Mouse (Mus musculus): ENCODE data around the gene Crtc3. TPM values are rescaled to one million over a fixed set of nuclear protein-coding genes. Genes with fewer than 3 reads are reported as not detected.

Gene Crtc3
- polyA plus RNA-seq, 1 experiment from 2014 or later: 22.6 TPM

DNA sequence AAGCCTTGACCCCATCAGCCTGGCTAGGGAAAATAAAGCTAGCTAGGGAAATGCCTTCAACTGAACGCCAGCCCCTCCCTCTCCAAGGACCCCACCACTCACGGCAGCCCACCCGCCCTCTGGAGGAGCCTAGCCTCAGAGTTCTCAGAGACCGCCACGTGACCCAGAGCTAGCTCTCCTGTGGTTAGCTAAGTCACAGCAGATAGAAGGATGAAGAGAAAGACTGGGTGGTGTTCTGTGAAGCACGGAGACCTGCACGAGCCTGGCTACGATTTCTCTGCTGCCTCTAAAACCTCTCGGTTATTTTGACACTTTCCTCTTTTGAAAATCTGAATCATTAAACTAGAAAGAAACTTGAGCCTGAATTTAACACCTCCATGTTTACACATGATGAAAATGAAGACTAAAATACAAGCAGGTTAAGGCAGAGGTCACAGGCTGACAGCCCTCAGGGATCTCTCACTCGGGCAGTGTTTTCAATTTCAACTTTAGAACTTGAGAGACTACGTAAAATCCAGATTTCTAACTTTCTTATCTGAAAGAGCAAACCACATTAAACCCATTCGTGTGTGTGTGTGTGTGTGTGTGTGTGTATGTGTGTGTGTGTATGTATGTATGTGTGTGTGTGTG lies 8.3 kb downstream of the Crtc3 start:
- H3K27ac ChIP-seq: no peak overlapping the region
- H3K36me3 ChIP-seq: no peaks in the 10 kb centered on the region
- no peaks in the 10 kb centered on the region for H3K27me3 ChIP-seq (replicated peaks)
- H3K9ac ChIP-seq: no peak overlapping the region
- no peak overlapping the region for H3K4me2 ChIP-seq
- H3K9me3 ChIP-seq: no peaks in the 10 kb centered on the region
- WGBS: 17% methylated on average over 12 of the region's 12 CpGs
- peak; percentile 9; the same call in 1 of the 2 replicates for ATAC-seq (ENCODE audit: insufficient read depth, low FRiP score, low read depth)
- no peak overlapping the region for H3K4me3 ChIP-seq (replicated peaks)
- peaks cover 13% of the 10 kb centered on the region; the same call in 1 of the 2 replicates for H3K4me1 ChIP-seq

DNA sequence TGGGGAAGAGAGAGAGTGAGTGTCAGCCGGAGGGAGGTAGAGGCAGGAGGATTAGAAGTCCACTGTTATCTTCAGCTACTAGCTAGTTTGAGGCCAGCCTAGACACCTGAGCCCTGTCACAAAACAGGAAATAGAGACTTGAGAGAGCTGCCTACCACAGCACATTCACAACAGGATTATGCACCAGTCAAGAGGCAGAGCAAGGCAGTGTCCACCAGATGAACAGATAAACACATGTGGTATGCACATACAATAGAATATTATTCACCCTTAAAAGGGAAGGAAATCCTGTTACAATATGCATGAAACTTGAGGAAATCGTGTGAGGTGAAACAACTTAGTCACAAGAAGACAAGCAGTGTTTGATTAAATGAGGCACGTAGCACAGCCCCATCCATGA lies 16.4 kb downstream of the Crtc3 start:
- ATAC-seq (ENCODE audit: insufficient read depth, low FRiP score, low read depth): no peak
- H3K4me1 ChIP-seq: peaks cover 10% of the 10 kb centered on the region
- no peak overlapping the region for H3K9ac ChIP-seq
- H3K9me3 ChIP-seq: no peaks in the 10 kb centered on the region
- H3K4me2 ChIP-seq: no peak overlapping the region
- H3K27me3 ChIP-seq (replicated peaks): no peaks in the 10 kb centered on the region
- H3K36me3 ChIP-seq: no peaks in the 10 kb centered on the region
- 70% methylated on average over 3 of the region's 3 CpGs for WGBS
- no peak overlapping the region for H3K27ac ChIP-seq
- H3K4me3 ChIP-seq (replicated peaks): no peak overlapping the region

GRCm38 (mm10) chr7:80670889-80671288 lies 17.8 kb downstream of the Crtc3 start:
- WGBS: 77% methylated on average over 6 of the region's 6 CpGs
- no peak overlapping the region for H3K4me3 ChIP-seq (replicated peaks)
- H3K36me3 ChIP-seq: no peaks in the 10 kb centered on the region
- no peak overlapping the region for H3K27ac ChIP-seq
- no peak for ATAC-seq (ENCODE audit: insufficient read depth, low FRiP score, low read depth)
- peaks cover 17% of the 10 kb centered on the region for H3K4me1 ChIP-seq
- no peak overlapping the region for H3K9ac ChIP-seq
- H3K9me3 ChIP-seq: no peaks in the 10 kb centered on the region
- H3K4me2 ChIP-seq: no peak overlapping the region
- no peaks in the 10 kb centered on the region for H3K27me3 ChIP-seq (replicated peaks)

DNA sequence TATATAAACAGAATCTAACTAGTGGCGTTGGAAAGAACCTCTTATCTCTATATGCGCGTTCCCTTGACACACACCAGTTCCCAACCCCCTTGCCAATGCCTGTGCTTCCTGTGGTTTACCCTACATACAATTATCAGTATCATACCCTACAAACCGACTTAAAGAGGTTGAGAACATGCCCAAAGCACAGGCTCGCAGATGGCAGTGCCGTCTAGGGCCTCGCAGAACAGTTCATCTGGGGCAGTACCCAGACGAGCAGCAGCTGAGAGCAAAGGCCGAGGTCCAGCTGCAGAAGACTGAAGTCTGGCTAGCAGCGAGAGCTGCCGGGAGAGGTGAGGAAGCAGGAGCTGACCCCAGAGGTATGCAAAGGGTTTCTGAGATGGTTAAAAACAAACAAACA lies 21.5 kb downstream of the Crtc3 start:
- ATAC-seq (ENCODE audit: insufficient read depth, low FRiP score, low read depth): peak; percentile 37; the same call in 1 of the 2 replicates
- Histone ChIP-seq H3K4me1 (peaks cover 20% of the 10 kb centered on the region), H3K27me3 (replicated peaks) (no peaks in the 10 kb centered on the region), H3K4me2 (0 out of 2 replicates have a peak overlapping the region, but pooled peaks have one; percentile 10), H3K9ac (no peak overlapping the region), H3K36me3 (no peaks in the 10 kb centered on the region), H3K9me3 (no peaks in the 10 kb centered on the region), H3K27ac (peak overlapping the region; percentile 58), H3K4me3 (replicated peaks) (no peak overlapping the region)
- WGBS: 23% methylated on average over 11 of the region's 11 CpGs

DNA sequence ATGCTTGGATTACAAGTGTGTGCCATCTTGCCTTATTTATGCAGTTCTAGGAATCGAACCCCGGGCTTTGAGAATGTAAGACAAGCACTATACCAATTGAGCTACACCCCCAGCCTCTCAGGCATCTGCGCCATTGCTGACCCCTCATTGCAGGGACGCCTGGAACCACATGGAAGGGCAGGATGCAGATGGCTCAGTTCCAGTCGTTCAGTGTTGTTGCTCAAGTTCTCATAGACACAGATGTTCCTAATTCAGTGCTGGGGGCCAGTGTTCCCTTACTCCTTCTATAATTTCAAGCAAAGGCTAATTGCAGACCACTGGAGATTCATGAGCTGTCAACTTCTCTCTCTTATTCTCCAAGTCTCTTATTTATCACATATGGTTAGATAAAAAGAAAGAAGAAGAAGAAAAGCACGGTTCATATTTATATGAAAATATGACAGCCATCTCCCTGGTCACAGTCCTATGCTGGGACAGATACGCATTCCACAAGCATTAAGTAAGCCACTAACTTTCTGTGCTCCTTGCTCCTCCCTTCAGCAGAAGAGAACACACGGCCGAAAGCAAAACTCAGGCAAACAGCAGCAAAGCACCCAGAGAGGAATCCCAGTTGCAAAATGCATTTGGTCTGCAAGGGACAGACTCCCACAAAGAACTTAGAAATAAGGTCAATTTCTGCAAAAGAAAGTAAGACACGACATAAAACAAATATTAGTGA lies 22.3 kb downstream of the Crtc3 start:
- 0 out of 2 replicates have a peak, but pooled peaks have one; percentile 25 for ATAC-seq (ENCODE audit: insufficient read depth, low FRiP score, low read depth)
- 34% methylated on average over 10 of the region's 10 CpGs for WGBS
- H3K4me2 ChIP-seq: no peak overlapping the region; the same call in 1 of the 2 replicates
- peaks cover 20% of the 10 kb centered on the region for H3K4me1 ChIP-seq
- no peaks in the 10 kb centered on the region for H3K36me3 ChIP-seq
- H3K27me3 ChIP-seq (replicated peaks): no peaks in the 10 kb centered on the region
- no peak overlapping the region for H3K9ac ChIP-seq
- H3K4me3 ChIP-seq (replicated peaks): no peak overlapping the region
- H3K9me3 ChIP-seq: no peaks in the 10 kb centered on the region
- peak overlapping the region; percentile 58 for H3K27ac ChIP-seq

DNA sequence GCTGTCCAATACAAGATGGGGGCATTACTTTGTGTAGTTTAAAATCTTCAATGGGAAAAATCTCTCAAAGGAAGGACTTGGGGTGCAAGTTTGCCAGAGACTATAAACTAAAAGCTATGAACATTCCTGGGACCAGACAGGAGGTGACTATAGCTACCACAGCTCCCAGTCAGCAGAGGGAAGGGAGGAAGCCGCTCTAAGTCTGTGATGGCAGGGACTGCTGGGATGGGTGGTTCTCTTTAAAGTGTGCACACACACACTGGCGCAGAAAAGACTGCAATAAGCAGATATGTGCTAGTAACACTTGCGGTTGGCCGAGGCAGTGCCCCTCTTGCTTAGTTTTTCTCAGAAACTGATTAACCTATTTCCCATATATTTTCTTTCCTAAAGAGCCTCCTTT lies 27.6 kb downstream of the Crtc3 start:
- whole genome bisulfite sequencing: 89% methylated on average over 4 of the region's 4 CpGs
- H3K27ac ChIP-seq: no peak overlapping the region
- no peak overlapping the region for H3K9ac ChIP-seq
- no peak for ATAC-seq (ENCODE audit: insufficient read depth, low FRiP score, low read depth)
- H3K4me1 ChIP-seq: peaks cover 21% of the 10 kb centered on the region
- H3K36me3 ChIP-seq: no peaks in the 10 kb centered on the region
- H3K9me3 ChIP-seq: no peaks in the 10 kb centered on the region
- H3K4me2 ChIP-seq: no peak overlapping the region
- H3K27me3 ChIP-seq (replicated peaks): no peaks in the 10 kb centered on the region
- no peak overlapping the region for H3K4me3 ChIP-seq (replicated peaks)

DNA sequence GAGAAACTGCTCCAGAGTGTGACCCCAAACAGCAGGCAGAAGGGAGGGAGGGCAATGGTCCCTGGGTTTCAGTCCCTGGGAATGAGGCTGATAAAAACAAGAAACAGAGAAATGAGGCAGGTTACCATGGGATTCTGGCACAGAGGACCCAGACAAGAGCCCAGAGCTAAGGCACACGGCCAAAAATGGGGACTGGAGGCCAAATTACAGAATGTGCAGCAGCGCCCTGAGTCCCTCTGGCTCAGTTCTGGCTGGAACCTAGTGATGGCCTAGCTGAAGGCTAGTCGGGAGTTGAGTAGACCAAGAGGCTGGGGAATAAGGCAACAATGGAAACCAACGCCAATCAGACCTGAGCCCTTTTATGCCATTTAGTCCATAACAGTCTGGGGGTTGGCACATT lies 28.1 kb downstream of the Crtc3 start:
- ATAC-seq (ENCODE audit: insufficient read depth, low FRiP score, low read depth): no peak
- Histone ChIP-seq H3K27me3 (replicated peaks) (no peaks in the 10 kb centered on the region), H3K36me3 (no peaks in the 10 kb centered on the region), H3K4me1 (peaks cover 24% of the 10 kb centered on the region), H3K4me2 (no peak overlapping the region), H3K27ac (no peak overlapping the region), H3K4me3 (replicated peaks) (no peak overlapping the region), H3K9me3 (no peaks in the 10 kb centered on the region), H3K9ac (no peak overlapping the region)
- WGBS: 71% methylated on average over 4 of the region's 4 CpGs

- peak; percentile 38; the same call in 1 of the 2 replicates for ATAC-seq (ENCODE audit: insufficient read depth, low FRiP score, low read depth)
- H3K4me3 ChIP-seq (replicated peaks): no peak overlapping the region
- no peak overlapping the region for H3K9ac ChIP-seq
- H3K4me1 ChIP-seq: peaks cover 29% of the 10 kb centered on the region
- H3K4me2 ChIP-seq: no peak overlapping the region
- H3K27ac ChIP-seq: peak overlapping the region; percentile 73
- H3K9me3 ChIP-seq: no peaks in the 10 kb centered on the region
- no peaks in the 10 kb centered on the region for H3K36me3 ChIP-seq
- 21% methylated on average over 8 of the region's 8 CpGs for WGBS
- no peaks in the 10 kb centered on the region for H3K27me3 ChIP-seq (replicated peaks)
Measured at GRCm38 (mm10) chr7:80657896-80658295, 30.8 kb downstream of the Crtc3 start.

GRCm38 (mm10) chr7:80655350-80656013 lies 33.2 kb downstream of the Crtc3 start:
- H3K4me3 ChIP-seq (replicated peaks): no peak overlapping the region
- ATAC-seq (ENCODE audit: insufficient read depth, low FRiP score, low read depth): no peak
- no peaks in the 10 kb centered on the region for H3K36me3 ChIP-seq
- H3K4me1 ChIP-seq: peaks cover 32% of the 10 kb centered on the region
- H3K4me2 ChIP-seq: no peak overlapping the region
- no peaks in the 10 kb centered on the region for H3K27me3 ChIP-seq (replicated peaks)
- H3K27ac ChIP-seq: 0 out of 2 replicates have a peak overlapping the region, but pooled peaks have one; percentile 44
- H3K9me3 ChIP-seq: no peaks in the 10 kb centered on the region
- H3K9ac ChIP-seq: no peak overlapping the region
- WGBS: 60% methylated on average over 6 of the region's 6 CpGs

- Histone ChIP-seq H3K9me3 (no peaks in the 10 kb centered on the region), H3K9ac (no peak overlapping the region), H3K36me3 (no peaks in the 10 kb centered on the region), H3K27ac (no peak overlapping the region), H3K4me1 (peaks cover 32% of the 10 kb centered on the region), H3K4me2 (no peak overlapping the region), H3K4me3 (replicated peaks) (no peak overlapping the region), H3K27me3 (replicated peaks) (no peaks in the 10 kb centered on the region)
- ATAC-seq (ENCODE audit: insufficient read depth, low FRiP score, low read depth): no peak
- 72% methylated on average over 5 of the region's 5 CpGs for WGBS
Measured at GRCm38 (mm10) chr7:80654926-80655325, 33.8 kb downstream of the Crtc3 start.

DNA sequence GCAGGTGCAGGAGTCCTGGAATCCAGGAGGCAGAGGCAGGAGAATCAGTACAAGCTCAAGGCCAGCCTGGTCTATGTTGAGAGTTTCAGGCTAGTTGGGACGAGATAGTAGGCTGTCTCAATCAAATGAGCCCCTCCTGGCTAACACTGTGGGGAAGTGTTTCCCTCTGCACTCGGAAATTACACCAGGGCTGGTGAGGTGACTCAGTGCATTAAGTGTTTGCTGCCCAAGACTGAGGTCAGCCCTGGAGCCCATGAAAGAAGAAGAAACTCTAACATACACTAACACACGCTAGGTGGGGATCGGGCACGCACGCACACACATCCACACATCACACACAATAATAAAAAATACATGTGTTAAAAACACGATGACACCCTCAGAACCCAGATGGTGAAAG lies 34.3 kb downstream of the Crtc3 start:
- H3K9ac ChIP-seq: no peak overlapping the region
- 84% methylated on average over 7 of the region's 7 CpGs for WGBS
- no peaks in the 10 kb centered on the region for H3K27me3 ChIP-seq (replicated peaks)
- no peak overlapping the region for H3K4me3 ChIP-seq (replicated peaks)
- no peak overlapping the region for H3K27ac ChIP-seq
- no peaks in the 10 kb centered on the region for H3K36me3 ChIP-seq
- ATAC-seq (ENCODE audit: insufficient read depth, low FRiP score, low read depth): no peak
- no peak overlapping the region for H3K4me2 ChIP-seq
- no peaks in the 10 kb centered on the region for H3K9me3 ChIP-seq
- peaks cover 32% of the 10 kb centered on the region for H3K4me1 ChIP-seq

- no peak overlapping the region for H3K27ac ChIP-seq
- no peak overlapping the region for H3K4me3 ChIP-seq (replicated peaks)
- no peaks in the 10 kb centered on the region for H3K36me3 ChIP-seq
- H3K27me3 ChIP-seq (replicated peaks): no peaks in the 10 kb centered on the region
- no peak overlapping the region for H3K4me2 ChIP-seq
- no peak overlapping the region for H3K9ac ChIP-seq
- WGBS: 88% methylated on average over 7 of the region's 7 CpGs
- no peak for ATAC-seq (ENCODE audit: insufficient read depth, low FRiP score, low read depth)
- H3K9me3 ChIP-seq: no peaks in the 10 kb centered on the region
- peaks cover 31% of the 10 kb centered on the region for H3K4me1 ChIP-seq
Measured at GRCm38 (mm10) chr7:80653971-80654370, 34.7 kb downstream of the Crtc3 start.
